Mouse (Mus musculus) forebrain, embryonic 14.5 days (tissue): Measurements from ENCODE around the gene Tbx21. TPM values are rescaled to one million over a fixed set of nuclear protein-coding genes. Genes with fewer than 3 reads are reported as not detected.

Experiments
- ATAC-seq: fragments of 200-750 bp; cut with Nextera tagmentation; 2 replicates; pipeline ENCODE4 v1.8.0; 2017; ENCODE audit warnings: mild to moderate bottlenecking, moderate library complexity
- DNase-seq: peaks from one replicate; pipeline ENCODE4 v3.0.0-alpha.2; 2015; ENCODE audit warnings: low spot score
- H3K27ac ChIP-seq: fragments of 300-500 bp; sonication (generic); 2 replicates; pipeline ENCODE4 v1.5.1; 2014; ENCODE audit warnings: low read depth, mild to moderate bottlenecking, control low read depth, low read length, moderate library complexity
- H3K27me3 ChIP-seq: fragments of 300-500 bp; sonication (generic); replicated peaks from 2 replicates; pipeline ENCODE4 v1.6.1; 2014; ENCODE audit warnings: low read length, control low read depth, mixed read lengths; ENCODE audit not compliant: control insufficient read depth, insufficient read depth
- H3K36me3 ChIP-seq: fragments of 300-500 bp; sonication (generic); 2 replicates; pipeline ENCODE4 v1.6.1; 2014; ENCODE audit warnings: low read length, control low read depth; ENCODE audit not compliant: control insufficient read depth, insufficient read depth
- H3K4me1 ChIP-seq: fragments of 300-500 bp; sonication (generic); 2 replicates; pipeline ENCODE4 v1.6.1; 2014; ENCODE audit warnings: antibody characterized with exemption, low read length, control low read depth; ENCODE audit not compliant: control insufficient read depth, insufficient read depth
- H3K4me2 ChIP-seq: fragments of 300-500 bp; sonication (generic); 2 replicates; pipeline ENCODE4 v1.6.1; 2014; ENCODE audit warnings: mild to moderate bottlenecking, control low read depth, low read length
- H3K4me3 ChIP-seq: fragments of 300-500 bp; sonication (generic); 2 replicates; pipeline ENCODE4 v1.5.1; 2014; ENCODE audit warnings: low read depth, low read length, control low read depth
- H3K9ac ChIP-seq: fragments of 300-500 bp; sonication (generic); 2 replicates; pipeline ENCODE4 v1.6.1; 2014; ENCODE audit warnings: mild to moderate bottlenecking, low read length, control low read depth, moderate library complexity
- H3K9me3 ChIP-seq: fragments of 300-500 bp; sonication (generic); replicated peaks from 2 replicates; pipeline ENCODE4 v1.6.1; 2016; ENCODE audit warnings: low read length, control low read depth, mixed read lengths; ENCODE audit not compliant: control insufficient read depth
- WGBS: fragments of 180-500 bp; shearing (Covaris S2); extraction: QIAGEN DNeasy Blood & Tissue Kit; methylation state at CpG from one replicate; pipeline ENCODE4 v1.1.7; 2014; 5-methylcytosine and 5-hydroxymethylcytosine counted together
- polyA plus RNA-seq: library from polyadenylated mRNA; unstranded; fragments of >200 nt; fragmentation: Nextera tagmentation; extraction: Ambion mirVana; gene quantifications from 2 replicates; pipeline ENCODE4 v1.2.1, GENCODE M21; 2014

Gene Tbx21
- polyA plus RNA-seq, 1 experiment from 2014 or later = 0.13 TPM

- no peaks in the 10 kb centered on the region for H3K36me3 ChIP-seq
- H3K4me3 ChIP-seq = peak overlapping the region; percentile 29
- peak overlapping the region; percentile 63 for H3K4me2 ChIP-seq
- ATAC-seq = peak; percentile 55; the same call in 1 of the 2 replicates
- 0 out of 2 replicates have a peak, but pooled peaks cover 4% of the 10 kb centered on the region for H3K27me3 ChIP-seq
- H3K9ac ChIP-seq = peak overlapping the region; percentile 42; the same call in 1 of the 2 replicates
- peak; percentile 71 for DNase-seq
- peaks cover 3% of the 10 kb centered on the region; the same call in 1 of the 2 replicates for H3K4me1 ChIP-seq
- 6% methylated on average over 32 of the region's 32 CpGs for WGBS
- H3K9me3 ChIP-seq = no peaks in the 10 kb centered on the region
- no peak overlapping the region for H3K27ac ChIP-seq
Measured at GRCm38 (mm10) chr11:97126645-97127468, 11.7 kb upstream of the Tbx21 start.

- DNase-seq = no peak
- ATAC-seq = no peak
- Histone ChIP-seq H3K4me2 (no peak overlapping the region), H3K27me3 (0 out of 2 replicates have a peak, but pooled peaks cover 4% of the 10 kb centered on the region), H3K36me3 (no peaks in the 10 kb centered on the region), H3K9me3 (no peaks in the 10 kb centered on the region), H3K9ac (no peak overlapping the region), H3K27ac (no peak overlapping the region), H3K4me3 (no peak overlapping the region), H3K4me1 (peaks cover 3% of the 10 kb centered on the region; the same call in 1 of the 2 replicates)
- 63% methylated on average over 10 of the region's 10 CpGs for WGBS
Measured at GRCm38 (mm10) chr11:97124266-97125036, 9.3 kb upstream of the Tbx21 start.

GRCm38 (mm10) chr11:97123282-97123890 is 8.3 kb upstream of the Tbx21 start:
- WGBS = 23% methylated on average over 11 of the region's 11 CpGs
- H3K4me1 ChIP-seq = peaks cover 3% of the 10 kb centered on the region; the same call in 1 of the 2 replicates
- ATAC-seq (no peak), DNase-seq (no peak)
- no peak overlapping the region for H3K4me3 ChIP-seq
- H3K9ac ChIP-seq = no peak overlapping the region
- H3K9me3 ChIP-seq = no peaks in the 10 kb centered on the region
- no peaks in the 10 kb centered on the region for H3K36me3 ChIP-seq
- H3K4me2 ChIP-seq = no peak overlapping the region
- H3K27ac ChIP-seq = no peak overlapping the region
- H3K27me3 ChIP-seq = 0 out of 2 replicates have a peak, but pooled peaks cover 4% of the 10 kb centered on the region

GRCm38 (mm10) chr11:97120641-97121040 is 5.5 kb upstream of the Tbx21 start:
- Histone ChIP-seq H3K4me2 (no peak overlapping the region), H3K4me3 (no peak overlapping the region), H3K27me3 (peaks cover 12% of the 10 kb centered on the region), H3K9ac (no peak overlapping the region), H3K36me3 (no peaks in the 10 kb centered on the region), H3K9me3 (no peaks in the 10 kb centered on the region), H3K4me1 (no peaks in the 10 kb centered on the region), H3K27ac (no peak overlapping the region)
- WGBS = 62% methylated on average over 3 of the region's 3 CpGs
- ATAC-seq = no peak
- DNase-seq = no peak

- no peak overlapping the region for H3K9ac ChIP-seq
- no peak overlapping the region for H3K4me3 ChIP-seq
- peaks cover 16% of the 10 kb centered on the region for H3K27me3 ChIP-seq
- no peak overlapping the region for H3K4me2 ChIP-seq
- no peak for ATAC-seq
- H3K27ac ChIP-seq = no peak overlapping the region
- no peaks in the 10 kb centered on the region for H3K9me3 ChIP-seq
- H3K4me1 ChIP-seq = no peaks in the 10 kb centered on the region
- DNase-seq = no peak
- WGBS = 65% methylated on average over 10 of the region's 10 CpGs
- no peaks in the 10 kb centered on the region for H3K36me3 ChIP-seq
Measured at GRCm38 (mm10) chr11:97120221-97120620, 5.1 kb upstream of the Tbx21 start.

- DNase-seq (no peak), ATAC-seq (no peak)
- Histone ChIP-seq H3K27ac (no peak overlapping the region), H3K36me3 (no peaks in the 10 kb centered on the region), H3K4me2 (no peak overlapping the region; the same call in 1 of the 2 replicates), H3K27me3 (peaks cover 43% of the 10 kb centered on the region), H3K4me3 (no peak overlapping the region), H3K9ac (no peak overlapping the region), H3K4me1 (peaks cover 5% of the 10 kb centered on the region), H3K9me3 (no peaks in the 10 kb centered on the region)
- WGBS = 5% methylated on average over 11 of the region's 11 CpGs
Measured at GRCm38 (mm10) chr11:97115797-97116196, 666 bp upstream of the Tbx21 start.

- Histone ChIP-seq H3K9me3 (no peaks in the 10 kb centered on the region), H3K27ac (no peak overlapping the region), H3K4me1 (peaks cover 5% of the 10 kb centered on the region), H3K27me3 (peaks cover 43% of the 10 kb centered on the region), H3K36me3 (no peaks in the 10 kb centered on the region), H3K9ac (no peak overlapping the region), H3K4me3 (no peak overlapping the region), H3K4me2 (no peak overlapping the region)
- ATAC-seq (no peak), DNase-seq (no peak)
- 80% methylated on average over 9 of the region's 9 CpGs for WGBS
Measured at GRCm38 (mm10) chr11:97112519-97113125, 2.5 kb downstream of the Tbx21 start.

GRCm38 (mm10) chr11:97108976-97109375 is 6.2 kb downstream of the Tbx21 start:
- WGBS = 52% methylated on average over 16 of the region's 16 CpGs
- no peak overlapping the region for H3K4me3 ChIP-seq
- H3K27ac ChIP-seq = no peak overlapping the region
- H3K9me3 ChIP-seq = no peaks in the 10 kb centered on the region
- DNase-seq = no peak
- no peaks in the 10 kb centered on the region for H3K4me1 ChIP-seq
- peaks cover 14% of the 10 kb centered on the region for H3K27me3 ChIP-seq
- no peak overlapping the region for H3K4me2 ChIP-seq
- no peak for ATAC-seq
- H3K36me3 ChIP-seq = no peaks in the 10 kb centered on the region
- H3K9ac ChIP-seq = no peak overlapping the region
